Mouse (Mus musculus) heart, postnatal 4 days (tissue): ENCODE measurements around the gene Csf2rb. TPM values are rescaled to one million over a fixed set of nuclear protein-coding genes. Genes with fewer than 3 reads are reported as not detected.
A peak's percentile ranks its signal among the peaks of the same experiment; 100 is the strongest.
"Not testable (repeated sequence)": the region's sequence is repeated elsewhere in the genome, so short reads cannot be mapped to it uniquely, and the experiment has no call there.

Experiments used
- DNase-seq: peaks from one replicate; pipeline ENCODE4 v3.0.0; 2021
- total RNA-seq, 2 experiments: library from RNA; stranded (reverse); gene quantifications; 2 replicates each; pipeline ENCODE4 v1.2.3; 2021

The Csf2rb gene
- total RNA-seq, 2 experiments from 2014 or later = 1.6 to 2.0 TPM

- not testable (repeated sequence) for DNase-seq
Observed at GRCm38 (mm10) chr15:78327753-78328341, 2.3 kb downstream of the Csf2rb start.

- DNase-seq = no peak
Observed at GRCm38 (mm10) chr15:78328520-78329097, 3.1 kb downstream of the Csf2rb start.

- DNase-seq = not testable (repeated sequence)
Observed at GRCm38 (mm10) chr15:78329972-78330371, 4.4 kb downstream of the Csf2rb start.

- no peak for DNase-seq
Observed at GRCm38 (mm10) chr15:78330706-78331105, 5.2 kb downstream of the Csf2rb start.

- DNase-seq = no peak
Observed at GRCm38 (mm10) chr15:78331523-78332340, 6.2 kb downstream of the Csf2rb start.

GRCm38 (mm10) chr15:78332981-78333380 is 7.4 kb downstream of the Csf2rb start:
- no peak for DNase-seq

GRCm38 (mm10) chr15:78334380-78334779 is 8.8 kb downstream of the Csf2rb start:
- DNase-seq = no peak

- DNase-seq = peak; percentile 75
Observed at GRCm38 (mm10) chr15:78339627-78340423, 14.3 kb downstream of the Csf2rb start.

- not testable (repeated sequence) for DNase-seq
Observed at GRCm38 (mm10) chr15:78340919-78341318, 15.4 kb downstream of the Csf2rb start.

- no peak for DNase-seq
Observed at GRCm38 (mm10) chr15:78343683-78344082, 18.1 kb downstream of the Csf2rb start.

- DNase-seq = no peak
Observed at GRCm38 (mm10) chr15:78344567-78344966, 19.0 kb downstream of the Csf2rb start.

GRCm38 (mm10) chr15:78351586-78352165 is 26.1 kb downstream of the Csf2rb start:
- no peak for DNase-seq

GRCm38 (mm10) chr15:78354958-78355357 is 29.4 kb downstream of the Csf2rb start:
- peak; percentile 68 for DNase-seq

- no peak for DNase-seq
Observed at GRCm38 (mm10) chr15:78355548-78355947, 30.0 kb downstream of the Csf2rb start.

GRCm38 (mm10) chr15:78365916-78366315 is 40.4 kb downstream of the Csf2rb start:
- DNase-seq = no peak

GRCm38 (mm10) chr15:78366875-78367274 is 41.3 kb downstream of the Csf2rb start:
- DNase-seq = no peak

- DNase-seq = no peak
Observed at GRCm38 (mm10) chr15:78367811-78368210, 42.3 kb downstream of the Csf2rb start.

GRCm38 (mm10) chr15:78368926-78369346 is 43.4 kb downstream of the Csf2rb start:
- peak; percentile 65 for DNase-seq

GRCm38 (mm10) chr15:78369641-78370040 is 44.1 kb downstream of the Csf2rb start:
- no peak for DNase-seq

- DNase-seq = no peak
Observed at GRCm38 (mm10) chr15:78372796-78373195, 47.2 kb downstream of the Csf2rb start.

GRCm38 (mm10) chr15:78374204-78374603 is 48.7 kb downstream of the Csf2rb start:
- DNase-seq = no peak

GRCm38 (mm10) chr15:78377859-78378258 is 52.3 kb downstream of the Csf2rb start:
- no peak for DNase-seq
